ENCODE assay signal across 8 mouse cellular contexts in genomic region chr4:31965208-31965607, GRCm38 (mm10). TPM values are rescaled to one million over a fixed set of nuclear protein-coding genes. Genes with fewer than 3 reads are reported as not detected.
DNase-seq lines count a peak whose midpoint lies in the region; ATAC-seq lines count a peak whose summit lies in the region.

No protein-coding gene starts in this region.

- no peaks in the 10 kb centered on the region for H3K36me3 ChIP-seq in kidney, embryonic 16.5 days (ENCODE audit: insufficient read depth, low read length)
- H3K36me3 ChIP-seq in embryonic facial prominence, embryonic 11.5 days (replicated peaks; ENCODE audit: control insufficient read depth, insufficient read depth, low read depth, low read length): no peaks in the 10 kb centered on the region
- no peaks in the 10 kb centered on the region for H3K36me3 ChIP-seq in midbrain, embryonic 16.5 days (ENCODE audit: control insufficient read depth, insufficient read depth, low read length)

- H3K4me1 ChIP-seq in kidney, embryonic 16.5 days (ENCODE audit: insufficient read depth, low read length): peaks cover 15% of the 10 kb centered on the region
- H3K4me1 ChIP-seq in embryonic facial prominence, embryonic 11.5 days (ENCODE audit: control insufficient read depth, insufficient read depth, low read length): no peaks in the 10 kb centered on the region
- H3K4me1 ChIP-seq in midbrain, embryonic 16.5 days (ENCODE audit: control insufficient read depth, insufficient read depth, low read length): peaks cover 23% of the 10 kb centered on the region

- no peak overlapping the region for H3K27ac ChIP-seq in kidney, embryonic 16.5 days (ENCODE audit: low read length)
- no peak overlapping the region for H3K27ac ChIP-seq in embryonic facial prominence, embryonic 11.5 days (replicated peaks; ENCODE audit: low read depth, low read length)
- H3K27ac ChIP-seq in midbrain, embryonic 16.5 days (ENCODE audit: low read length): no peak overlapping the region

- peak overlapping the region; percentile 88 for H3K4me2 ChIP-seq in kidney, embryonic 16.5 days (replicated peaks; ENCODE audit: low read depth, low read length)
- H3K4me2 ChIP-seq in embryonic facial prominence, embryonic 11.5 days (ENCODE audit: low read depth, low read length): peak overlapping the region; percentile 40; the same call in 1 of the 2 replicates
- H3K4me2 ChIP-seq in midbrain, embryonic 16.5 days (ENCODE audit: low read length): peak overlapping the region; percentile 65

- H3K27me3 ChIP-seq in kidney, embryonic 16.5 days (ENCODE audit: insufficient read depth, low read length): no peaks in the 10 kb centered on the region
- H3K27me3 ChIP-seq in embryonic facial prominence, embryonic 11.5 days (ENCODE audit: control insufficient read depth, insufficient read depth, low read length): no peaks in the 10 kb centered on the region
- no peaks in the 10 kb centered on the region for H3K27me3 ChIP-seq in midbrain, embryonic 16.5 days (ENCODE audit: control insufficient read depth, insufficient read depth, low read depth, low read length)

- ATAC-seq in kidney, embryonic 16.5 days (ENCODE audit: low FRiP score, low TSS enrichment): no peak
- no peak for ATAC-seq in embryonic facial prominence, embryonic 11.5 days (replicated peaks; ENCODE audit: insufficient number of reproducible peaks, low FRiP score, low TSS enrichment, low read depth)
- ATAC-seq in midbrain, embryonic 16.5 days: no peak

- 0 out of 2 replicates have a peak overlapping the region, but pooled peaks have one; percentile 5 for H3K9ac ChIP-seq in kidney, embryonic 16.5 days (replicated peaks; ENCODE audit: low read length)
- no peak overlapping the region for H3K9ac ChIP-seq in embryonic facial prominence, embryonic 11.5 days (replicated peaks; ENCODE audit: low read length)
- no peak overlapping the region for H3K9ac ChIP-seq in midbrain, embryonic 16.5 days (ENCODE audit: low read depth, low read length)

- peak overlapping the region; percentile 81 for H3K4me3 ChIP-seq in kidney, embryonic 16.5 days (ENCODE audit: low read length)
- H3K4me3 ChIP-seq in embryonic facial prominence, embryonic 11.5 days (ENCODE audit: low read depth, low read length): 0 out of 2 replicates have a peak overlapping the region, but pooled peaks have one; percentile 3
- no peak overlapping the region; the same call in 1 of the 2 replicates for H3K4me3 ChIP-seq in midbrain, embryonic 16.5 days (ENCODE audit: low read depth, low read length)

- DNase-seq in kidney, postnatal 10 days: no peak
- DNase-seq in embryonic facial prominence, embryonic 11.5 days (ENCODE audit: low spot score): no peak
- DNase-seq in induced T-regulatory cell, adult 2 months (ENCODE audit: low read depth): peak; percentile 28
- DNase-seq in adrenal gland, adult 18-20 months (ENCODE audit: low spot score in 2 of 2): no peak
- no peak for DNase-seq in right cerebral cortex, postnatal 4 days
- DNase-seq in gastrocnemius, adult 8-10 months (ENCODE audit: low spot score in 2 of 2): no peak

- H3K9me3 ChIP-seq in kidney, embryonic 16.5 days (ENCODE audit: low read length): no peaks in the 10 kb centered on the region
- H3K9me3 ChIP-seq in embryonic facial prominence, embryonic 11.5 days (replicated peaks; ENCODE audit: control insufficient read depth, low read length): no peaks in the 10 kb centered on the region
- H3K9me3 ChIP-seq in midbrain, embryonic 16.5 days (replicated peaks; ENCODE audit: control insufficient read depth, low read length, poor library complexity, severe bottlenecking): no peaks in the 10 kb centered on the region

- WGBS in kidney, embryonic 16.5 days: 48% methylated on average over 2 of the region's 2 CpGs
- WGBS in embryonic facial prominence, embryonic 11.5 days: 46% methylated on average over 2 of the region's 2 CpGs
- WGBS in midbrain, embryonic 16.5 days: 32% methylated on average over 2 of the region's 2 CpGs

RNA-seq across cellular contexts. Expression of gene Map3k7, which starts 1.3 kb away (rescaled TPM):
- 20.7 and 30.6 TPM in 2 replicates for polyA plus RNA-seq in kidney, embryonic 16.5 days (2015; fragmentation: Nextera tagmentation; extraction: Ambion mirVana)
- 48.2 and 50.8 TPM in 2 replicates for polyA plus RNA-seq in embryonic facial prominence, embryonic 11.5 days (2014; fragmentation: Nextera tagmentation; extraction: Ambion mirVana)
- 20.0 and 24.0 TPM in 2 replicates for polyA plus RNA-seq in midbrain, embryonic 16.5 days (2015; fragmentation: Nextera tagmentation; extraction: Ambion mirVana)
- 10 to 100 TPM; 40.4 to 41.0 TPM for total RNA-seq in adrenal gland, adult 18-20 months (2021)
- total RNA-seq in gastrocnemius, adult 8-10 months (2022): 10 to 100 TPM; 43.9 to 67.1 (median 49.4) TPM
